Comparison of ENCODE assay signal across 30 mouse cellular contexts in the genomic region with DNA sequence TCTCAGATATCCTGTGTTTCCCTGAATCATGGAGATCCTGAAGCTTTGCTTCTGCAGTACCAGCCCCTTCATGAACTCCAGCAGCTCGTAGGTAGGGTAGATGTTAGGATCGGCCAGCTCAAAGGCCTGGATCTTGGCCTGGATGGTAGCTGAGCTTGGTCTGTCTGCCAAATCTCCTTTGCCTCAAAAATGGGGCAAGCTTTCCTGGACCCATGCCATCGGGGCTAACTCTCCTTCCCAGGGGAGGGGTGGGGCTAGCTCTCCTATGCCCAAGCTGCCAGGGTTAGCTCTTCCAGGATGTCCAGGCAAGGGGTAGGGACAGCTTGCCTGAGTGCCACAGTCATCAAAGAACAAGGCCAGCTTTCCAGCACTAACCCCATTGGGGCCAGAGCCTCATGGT. TPM values are rescaled to one million over a fixed set of nuclear protein-coding genes. Genes with fewer than 3 reads are reported as not detected.
DNase-seq lines count a peak whose midpoint lies in the region; ATAC-seq and TF ChIP-seq lines count a peak whose summit lies in the region.
"Had no signal": no experiment of that assay in that cellular context is flagged by ENCODE, and none has a peak within 500 bp of the region (broad histone marks: within the 10 kb centered on the region; RNA-seq: fewer than 3 reads in every experiment).

No protein-coding gene starts in this region.

- H3K4me3 ChIP-seq in liver, adult 2 months (ENCODE audit: insufficient read depth, low read depth, low read length), result no peak overlapping the region
- H3K4me3 ChIP-seq in liver, postnatal 0 days (ENCODE audit: low read depth, low read length), result no peak overlapping the region
- no peak overlapping the region for H3K4me3 ChIP-seq in intestine, postnatal 0 days (ENCODE audit: low read depth, low read length)
- H3K4me3 ChIP-seq: embryonic facial prominence, embryonic 13.5 days; erythroblast, embryonic 14.5 days; forebrain, embryonic 12.5 days; heart, embryonic 15.5 days; hindbrain, embryonic 15.5 days; intestine, embryonic 15.5 days had no signal

- no peaks in the 10 kb centered on the region; the same call in 1 of the 2 replicates for H3K4me1 ChIP-seq in liver, adult 2 months (ENCODE audit: control insufficient read depth, insufficient read depth, low read length)
- no peaks in the 10 kb centered on the region for H3K4me1 ChIP-seq in liver, postnatal 0 days (ENCODE audit: insufficient read depth)
- no peaks in the 10 kb centered on the region for H3K4me1 ChIP-seq in intestine, postnatal 0 days (replicated peaks; ENCODE audit: control insufficient read depth, insufficient read depth, low read length)
- H3K4me1 ChIP-seq: embryonic facial prominence, embryonic 13.5 days; forebrain, embryonic 12.5 days; heart, embryonic 15.5 days; hindbrain, embryonic 15.5 days; intestine, embryonic 15.5 days had no signal

- H3K9ac ChIP-seq in liver, adult 2 months (ENCODE audit: low read depth, low read length), result no peak overlapping the region
- no peak overlapping the region for H3K9ac ChIP-seq in liver, postnatal 0 days (replicated peaks)
- no peak overlapping the region for H3K9ac ChIP-seq in intestine, postnatal 0 days (ENCODE audit: low read depth, low read length)
- H3K9ac ChIP-seq: embryonic facial prominence, embryonic 13.5 days; forebrain, embryonic 12.5 days; heart, embryonic 15.5 days; hindbrain, embryonic 15.5 days; intestine, embryonic 15.5 days had no signal

- intact Hi-C loops in heart, postnatal 25 days (cut with DNase I), result no loop called here

- no peak for TF ChIP-seq EP300 in liver, postnatal 0 days (IDR thresholded peaks at IDR 0.05; ENCODE audit: low read depth)

- no peak for TF ChIP-seq POLR2A in liver, adult 2 months (IDR thresholded peaks at IDR 0.05; ENCODE audit: extremely low read depth, insufficient read depth, low read length)

- no peak overlapping the region for H3K4me2 ChIP-seq in liver, postnatal 0 days (ENCODE audit: low read depth, low read length)
- H3K4me2 ChIP-seq in intestine, postnatal 0 days (replicated peaks; ENCODE audit: low read depth), result no peak overlapping the region
- H3K4me2 ChIP-seq: embryonic facial prominence, embryonic 13.5 days; forebrain, embryonic 12.5 days; heart, embryonic 15.5 days; hindbrain, embryonic 15.5 days; intestine, embryonic 15.5 days; liver, embryonic 11.5 days; midbrain, embryonic 11.5 days had no signal

- peak; percentile 71 for DNase-seq in heart, adult 11 months
- no peak for DNase-seq in heart, postnatal 25 days (ENCODE audit: low spot score)
- DNase-seq in liver, adult 2 months (ENCODE audit: extremely low read depth, low read depth, low spot score), result peak; percentile 18
- no peak for DNase-seq in liver, postnatal 0 days
- DNase-seq in adrenal gland, adult 8-10 months, result peak; percentile 13
- DNase-seq in adrenal gland, postnatal 25 days, result peak; percentile 22
- DNase-seq: heart, postnatal 4 days; lung, adult 18-20 months; lung, postnatal 10 days; thymus, postnatal 25 days had no signal

- no peaks in the 10 kb centered on the region for H3K27me3 ChIP-seq in liver, adult 2 months (ENCODE audit: control insufficient read depth, insufficient read depth, low read length)
- H3K27me3 ChIP-seq in liver, postnatal 0 days (ENCODE audit: insufficient read depth, low read length), result no peaks in the 10 kb centered on the region
- no peaks in the 10 kb centered on the region for H3K27me3 ChIP-seq in intestine, postnatal 0 days (replicated peaks; ENCODE audit: control insufficient read depth, insufficient read depth, low read length)
- H3K27me3 ChIP-seq: embryonic facial prominence, embryonic 13.5 days; forebrain, embryonic 12.5 days; heart, embryonic 15.5 days; hindbrain, embryonic 15.5 days; intestine, embryonic 15.5 days had no signal

- no peaks in the 10 kb centered on the region for H3K79me2 ChIP-seq in liver, adult 2 months (ENCODE audit: control insufficient read depth, insufficient read depth, low read length)

- WGBS in liver, adult 2 months, result 43% methylated on average over 3 of the region's 3 CpGs
- WGBS in liver, postnatal 0 days (ENCODE audit: insufficient replicate concordance), result 64% methylated on average over 3 of the region's 3 CpGs
- WGBS in intestine, postnatal 0 days, result 84% methylated on average over 3 of the region's 3 CpGs

- H3K27ac ChIP-seq in liver, adult 2 months (replicated peaks; ENCODE audit: insufficient read depth, low read depth, low read length), result no peak overlapping the region
- H3K27ac ChIP-seq in liver, postnatal 0 days (ENCODE audit: low read depth), result no peak overlapping the region
- no peak overlapping the region for H3K27ac ChIP-seq in intestine, postnatal 0 days (ENCODE audit: low read depth, low read length)
- H3K27ac ChIP-seq: embryonic facial prominence, embryonic 13.5 days; forebrain, embryonic 12.5 days; heart, embryonic 15.5 days; hindbrain, embryonic 15.5 days; intestine, embryonic 15.5 days had no signal

- no peaks in the 10 kb centered on the region for H3K9me3 ChIP-seq in liver, postnatal 0 days (ENCODE audit: low read length)
- H3K9me3 ChIP-seq in intestine, postnatal 0 days (ENCODE audit: control insufficient read depth), result no peaks in the 10 kb centered on the region
- H3K9me3 ChIP-seq: embryonic facial prominence, embryonic 13.5 days; forebrain, embryonic 12.5 days; heart, embryonic 15.5 days; hindbrain, embryonic 15.5 days; intestine, embryonic 15.5 days had no signal

- ATAC-seq in liver, postnatal 0 days, result no peak
- ATAC-seq in intestine, postnatal 0 days, result no peak
- ATAC-seq: intestine, embryonic 15.5 days had no signal

- no peaks in the 10 kb centered on the region for H3K36me3 ChIP-seq in liver, adult 2 months (ENCODE audit: control insufficient read depth, insufficient read depth, low read length)
- H3K36me3 ChIP-seq in liver, postnatal 0 days (replicated peaks; ENCODE audit: insufficient read depth, low read length), result no peaks in the 10 kb centered on the region
- H3K36me3 ChIP-seq in intestine, postnatal 0 days (ENCODE audit: control insufficient read depth, insufficient read depth), result no peaks in the 10 kb centered on the region
- H3K36me3 ChIP-seq: embryonic facial prominence, embryonic 13.5 days; forebrain, embryonic 12.5 days; heart, embryonic 15.5 days; hindbrain, embryonic 15.5 days; intestine, embryonic 15.5 days had no signal

- no peak for TF ChIP-seq CTCF in liver, adult 2 months (IDR thresholded peaks at IDR 0.05; ENCODE audit: low read depth, low read length)
- no peak for TF ChIP-seq CTCF in liver, postnatal 0 days (IDR thresholded peaks at IDR 0.05; ENCODE audit: low read depth)
- no peak for TF ChIP-seq CTCF in intestine, postnatal 0 days (IDR thresholded peaks at IDR 0.05; ENCODE audit: low read depth)

RNA-seq across cellular contexts. Expression of gene Gm6268, which starts 18.1 kb away (rescaled TPM):
- total RNA-seq in heart, postnatal 25 days (2021), result not detected
- not detected in 2 replicates for total RNA-seq in liver, adult 2 months (2014; rRNA removed)
- not detected in 2 replicates for polyA plus RNA-seq in liver, adult 2 months (2012; rRNA removed)
- not detected in 2 replicates for polyA plus RNA-seq in liver, postnatal 0 days (2015; fragmentation: Nextera tagmentation; extraction: Ambion mirVana)
- total RNA-seq in adrenal gland, adult 8-10 months (2022), result not detected
- not detected in 2 replicates for total RNA-seq in adrenal gland, postnatal 25 days (2021)
- polyA plus RNA-seq in intestine, postnatal 0 days (2015; fragmentation: Nextera tagmentation; extraction: Ambion mirVana), result not detected in 2 replicates
- total RNA-seq: gastrocnemius, postnatal 4 days; heart, postnatal 4 days; layer of hippocampus, postnatal 14 days; left cerebral cortex, adult 8-10 months; megakaryocyte progenitor cell, adult 5-6 weeks; MEL; midbrain, postnatal 0 days had no signal
- polyA plus RNA-seq: C2C12; embryonic facial prominence, embryonic 13.5 days; erythroblast, embryonic 14.5 days; forebrain, embryonic 12.5 days; heart, embryonic 15.5 days; hindbrain, embryonic 15.5 days; intestine, embryonic 15.5 days; kidney, embryonic 16.5 days; large intestine, adult 2 months; limb, embryonic 11.5 days; liver, embryonic 11.5 days; midbrain, embryonic 11.5 days; midbrain, postnatal 0 days; neural tube, embryonic 14.5 days had no signal

Comparison
In these comparisons a context has a peak if more than half of its experiments do, and no peak if none do; other contexts are left out.
1. DNase-seq: peak in heart, adult 11 months (single experiment), liver, adult 2 months (single experiment), adrenal gland, adult 8-10 months (single experiment) and adrenal gland, postnatal 25 days (single experiment); none in heart, postnatal 25 days (single experiment) and liver, postnatal 0 days (single experiment).